Mouse (Mus musculus): ENCODE measurements around the gene Mamdc4. TPM values are rescaled to one million over a fixed set of nuclear protein-coding genes. Genes with fewer than 3 reads are reported as not detected.

Gene Mamdc4
- total and polyA plus RNA-seq, 3 experiments: 0.60 to 2.2 (median 1.6) TPM

- peak overlapping the region; percentile 78 for H3K27ac ChIP-seq
Observed at GRCm38 (mm10) chr2:25534178-25534865, 40.3 kb downstream of the Mamdc4 start.

GRCm38 (mm10) chr2:25533707-25534106 lies 40.9 kb downstream of the Mamdc4 start:
- intact Hi-C loops (cut with DNase I): no loop called here
- no peak for DNase-seq
- Histone ChIP-seq H3K27me3 (ENCODE audit: control insufficient read depth, insufficient read depth, low read length) (no peaks in the 10 kb centered on the region), H3K36me3 (ENCODE audit: control insufficient read depth, insufficient read depth, low read length) (peaks cover 17% of the 10 kb centered on the region), H3K79me2 (replicated peaks; ENCODE audit: control insufficient read depth, insufficient read depth, low read length) (no peaks in the 10 kb centered on the region), H3K4me3 (no peak overlapping the region), H3K9ac (ENCODE audit: low read depth, low read length) (no peak overlapping the region), H3K27ac (peak overlapping the region; percentile 78), H3K4me1 (ENCODE audit: control insufficient read depth, insufficient read depth, low read length) (peaks cover 9% of the 10 kb centered on the region)
- WGBS: 64% methylated on average over 2 of the region's 2 CpGs
- TF ChIP-seq CTCF (IDR thresholded peaks at IDR 0.05) (peak; percentile 41), POLR2A (IDR thresholded peaks at IDR 0.05; ENCODE audit: insufficient read depth, low read depth, low read length) (no peak)

More at GRCm38 (mm10) chr2:25534178-25534865, 40.3 kb downstream of the Mamdc4 start:
- H3K79me2 ChIP-seq (replicated peaks; ENCODE audit: control insufficient read depth, insufficient read depth, low read length): no peaks in the 10 kb centered on the region
- H3K9ac ChIP-seq (ENCODE audit: low read depth, low read length): no peak overlapping the region; the same call in 1 of the 2 replicates
- 34% methylated on average over 3 of the region's 3 CpGs for WGBS
- H3K36me3 ChIP-seq (ENCODE audit: control insufficient read depth, insufficient read depth, low read length): peaks cover 17% of the 10 kb centered on the region
- TF ChIP-seq EP300 (IDR thresholded peaks at IDR 0.05; ENCODE audit: insufficient read depth, low read depth, low read length): peak; percentile 46; the same call in 1 of the 2 replicates
- no peak for TF ChIP-seq CTCF (IDR thresholded peaks at IDR 0.05)
- TF ChIP-seq POLR2A (IDR thresholded peaks at IDR 0.05; ENCODE audit: insufficient read depth, low read depth, low read length): no peak
- peaks cover 9% of the 10 kb centered on the region for H3K4me1 ChIP-seq (ENCODE audit: control insufficient read depth, insufficient read depth, low read length)
- DNase-seq: peak; percentile 80 to 90
- H3K27me3 ChIP-seq (ENCODE audit: control insufficient read depth, insufficient read depth, low read length): no peaks in the 10 kb centered on the region
- no peak overlapping the region for H3K4me3 ChIP-seq
- intact Hi-C loops (cut with DNase I): no loop called here

GRCm38 (mm10) chr2:25526510-25527302 lies 47.9 kb downstream of the Mamdc4 start:
- WGBS: 87% methylated on average over 9 of the region's 9 CpGs
- Histone ChIP-seq H3K27me3 (ENCODE audit: control insufficient read depth, insufficient read depth, low read length) (no peaks in the 10 kb centered on the region), H3K4me3 (no peak overlapping the region), H3K27ac (no peak overlapping the region), H3K79me2 (replicated peaks; ENCODE audit: control insufficient read depth, insufficient read depth, low read length) (no peaks in the 10 kb centered on the region), H3K36me3 (ENCODE audit: control insufficient read depth, insufficient read depth, low read length) (no peaks in the 10 kb centered on the region), H3K9ac (ENCODE audit: low read depth, low read length) (no peak overlapping the region), H3K4me1 (ENCODE audit: control insufficient read depth, insufficient read depth, low read length) (no peaks in the 10 kb centered on the region)
- intact Hi-C loops (cut with DNase I): no loop called here
- DNase-seq: no peak
- no peak for TF ChIP-seq EP300 (IDR thresholded peaks at IDR 0.05; ENCODE audit: insufficient read depth, low read depth, low read length)
- TF ChIP-seq POLR2A (IDR thresholded peaks at IDR 0.05; ENCODE audit: insufficient read depth, low read depth, low read length): no peak
- TF ChIP-seq CTCF (IDR thresholded peaks at IDR 0.05): no peak

Other genes with a start within 250 kb of the Mamdc4 start
Only the 30 nearest of the 34 such genes appear.
- 1 to 10 TPM; 7.2 to 7.9 TPM for gene Uap1l1, start 209.2 kb downstream of the Mamdc4 start, total RNA-seq (2021)
- gene Uap1l1, start 209.2 kb downstream of the Mamdc4 start, polyA plus RNA-seq (2012; rRNA removed): 7.6 and 8.3 TPM in 2 replicates
- gene Sapcd2, start 202.5 kb downstream of the Mamdc4 start, total RNA-seq (2021): not detected
- gene Sapcd2, start 202.5 kb downstream of the Mamdc4 start, polyA plus RNA-seq (2012; rRNA removed): 0.20 and 0.26 TPM in 2 replicates
- gene Entpd2, start 179.0 kb downstream of the Mamdc4 start, total RNA-seq (2021): 10 to 100 TPM; 11.1 to 13.5 TPM
- gene Entpd2, start 179.0 kb downstream of the Mamdc4 start, polyA plus RNA-seq (2012; rRNA removed): 36.3 and 37.1 TPM in 2 replicates
- 10 to 100 TPM; 21.3 to 30.4 TPM for gene Npdc1, start 175.5 kb downstream of the Mamdc4 start, total RNA-seq (2021)
- 47.8 and 52.2 TPM in 2 replicates for gene Npdc1, start 175.5 kb downstream of the Mamdc4 start, polyA plus RNA-seq (2012; rRNA removed)
- under 1 TPM in 1 of 2 experiments, not detected in 1; 0.11 TPM for gene Fut7, start 151.6 kb downstream of the Mamdc4 start, total RNA-seq (2021)
- 0.43 TPM in 1 of 2 replicates, not detected in the other for gene Fut7, start 151.6 kb downstream of the Mamdc4 start, polyA plus RNA-seq (2012; rRNA removed)
- gene Abca2, start 146.1 kb downstream of the Mamdc4 start, total RNA-seq (2021): 10 to 100 TPM; 36.1 to 41.1 TPM
- 43.4 and 44.2 TPM in 2 replicates for gene Abca2, start 146.1 kb downstream of the Mamdc4 start, polyA plus RNA-seq (2012; rRNA removed)
- 1 to 10 TPM; 1.4 to 1.8 TPM for gene Clic3, start 118.0 kb downstream of the Mamdc4 start, total RNA-seq (2021)
- gene Clic3, start 118.0 kb downstream of the Mamdc4 start, polyA plus RNA-seq (2012; rRNA removed): 4.8 and 7.4 TPM in 2 replicates
- 10 to 100 TPM; 17.7 to 20.6 TPM for gene Paxx, start 113.8 kb downstream of the Mamdc4 start, total RNA-seq (2021)
- 32.8 and 36.8 TPM in 2 replicates for gene Paxx, start 113.8 kb downstream of the Mamdc4 start, polyA plus RNA-seq (2012; rRNA removed)
- gene Ptgds, start 104.8 kb downstream of the Mamdc4 start, total RNA-seq (2021): 100 to 1,000 TPM; 472 to 774 TPM
- 198 and 795 TPM in 2 replicates for gene Ptgds, start 104.8 kb downstream of the Mamdc4 start, polyA plus RNA-seq (2012; rRNA removed)
- not detected for gene Lcn12, start 80.9 kb downstream of the Mamdc4 start, total RNA-seq (2021)
- gene Lcn12, start 80.9 kb downstream of the Mamdc4 start, polyA plus RNA-seq (2012; rRNA removed): not detected in 2 replicates
- gene Fbxw5, start 74.1 kb downstream of the Mamdc4 start, total RNA-seq (2021): 10 to 100 TPM; 82.7 to 84.8 TPM
- gene Fbxw5, start 74.1 kb downstream of the Mamdc4 start, polyA plus RNA-seq (2012; rRNA removed): 32.9 and 41.0 TPM in 2 replicates
- gene C8g, start 73.1 kb downstream of the Mamdc4 start, total RNA-seq (2021): 1 to 10 TPM; 1.3 to 1.6 TPM
- gene C8g, start 73.1 kb downstream of the Mamdc4 start, polyA plus RNA-seq (2012; rRNA removed): 4.1 and 6.1 TPM in 2 replicates
- 10 to 100 TPM; 13.5 to 15.8 TPM for gene Traf2, start 27.9 kb downstream of the Mamdc4 start, total RNA-seq (2021)
- gene Traf2, start 27.9 kb downstream of the Mamdc4 start, polyA plus RNA-seq (2012; rRNA removed): 10.8 and 15.1 TPM in 2 replicates
- gene Edf1, start 17.0 kb downstream of the Mamdc4 start, total RNA-seq (2021): 100 to 1,000 TPM; 211 to 222 TPM
- gene Edf1, start 17.0 kb downstream of the Mamdc4 start, polyA plus RNA-seq (2012; rRNA removed): 81.9 and 110 TPM in 2 replicates
- 10 to 100 TPM; 52.6 to 69.9 TPM for gene Phpt1, start 379 bp upstream of the Mamdc4 start, total RNA-seq (2021)
- gene Phpt1, start 379 bp upstream of the Mamdc4 start, polyA plus RNA-seq (2012; rRNA removed): 100 and 101 TPM in 2 replicates
- under 1 TPM; 0.05 to 0.36 TPM for gene Ajm1, start 6.9 kb upstream of the Mamdc4 start, total RNA-seq (2021)
- gene Ajm1, start 6.9 kb upstream of the Mamdc4 start, polyA plus RNA-seq (2012; rRNA removed): 0.15 and 1.1 TPM in 2 replicates
- gene Rabl6, start 33.7 kb upstream of the Mamdc4 start, total RNA-seq (2021): 10 to 100 TPM; 61.2 to 65.3 TPM
- 48.8 and 56.0 TPM in 2 replicates for gene Rabl6, start 33.7 kb upstream of the Mamdc4 start, polyA plus RNA-seq (2012; rRNA removed)
- gene Ccdc183, start 42.8 kb upstream of the Mamdc4 start, total RNA-seq (2021): not detected
- gene Ccdc183, start 42.8 kb upstream of the Mamdc4 start, polyA plus RNA-seq (2012; rRNA removed): not detected in 2 replicates
- 10 to 100 TPM; 29.4 to 32.6 TPM for gene Tmem141, start 47.2 kb upstream of the Mamdc4 start, total RNA-seq (2021)
- 49.2 and 73.7 TPM in 2 replicates for gene Tmem141, start 47.2 kb upstream of the Mamdc4 start, polyA plus RNA-seq (2012; rRNA removed)
- 1 to 10 TPM; 4.8 to 6.8 TPM for gene Fcna, start 53.2 kb upstream of the Mamdc4 start, total RNA-seq (2021)
- 3.4 and 4.0 TPM in 2 replicates for gene Fcna, start 53.2 kb upstream of the Mamdc4 start, polyA plus RNA-seq (2012; rRNA removed)
- gene Lcn8, start 78.3 kb upstream of the Mamdc4 start, total RNA-seq (2021): 1 to 10 TPM in 1 of 2 experiments, under 1 TPM in 1; 0.98 to 1.2 TPM
- 0.20 TPM in 1 of 2 replicates, not detected in the other for gene Lcn8, start 78.3 kb upstream of the Mamdc4 start, polyA plus RNA-seq (2012; rRNA removed)
- gene Lcn5, start 83.1 kb upstream of the Mamdc4 start, total RNA-seq (2021): not detected
- gene Lcn5, start 83.1 kb upstream of the Mamdc4 start, polyA plus RNA-seq (2012; rRNA removed): not detected in 2 replicates
- not detected for gene Lcn6, start 101.9 kb upstream of the Mamdc4 start, total RNA-seq (2021)
- not detected in 2 replicates for gene Lcn6, start 101.9 kb upstream of the Mamdc4 start, polyA plus RNA-seq (2012; rRNA removed)
- not detected for gene Lcn10, start 107.9 kb upstream of the Mamdc4 start, total RNA-seq (2021)
- not detected in 2 replicates for gene Lcn10, start 107.9 kb upstream of the Mamdc4 start, polyA plus RNA-seq (2012; rRNA removed)
- not detected for gene Obp2a, start 125.2 kb upstream of the Mamdc4 start, total RNA-seq (2021)
- gene Obp2a, start 125.2 kb upstream of the Mamdc4 start, polyA plus RNA-seq (2012; rRNA removed): not detected in 2 replicates
- gene Bmyc, start 131.9 kb upstream of the Mamdc4 start, total RNA-seq (2021): 10 to 100 TPM; 12.7 to 14.8 TPM
- gene Bmyc, start 131.9 kb upstream of the Mamdc4 start, polyA plus RNA-seq (2012; rRNA removed): 11.9 and 21.2 TPM in 2 replicates
- not detected for gene Obp2b, start 162.2 kb upstream of the Mamdc4 start, total RNA-seq (2021)
- gene Obp2b, start 162.2 kb upstream of the Mamdc4 start, polyA plus RNA-seq (2012; rRNA removed): not detected in 2 replicates
- gene Lcn3, start 190.7 kb upstream of the Mamdc4 start, total RNA-seq (2021): not detected
- gene Lcn3, start 190.7 kb upstream of the Mamdc4 start, polyA plus RNA-seq (2012; rRNA removed): not detected in 2 replicates
- gene Lcn11, start 202.2 kb upstream of the Mamdc4 start, total RNA-seq (2021): not detected
- gene Lcn11, start 202.2 kb upstream of the Mamdc4 start, polyA plus RNA-seq (2012; rRNA removed): not detected in 2 replicates
- gene Gm13539, start 207.4 kb upstream of the Mamdc4 start, total RNA-seq (2021): not detected
- gene Gm13539, start 207.4 kb upstream of the Mamdc4 start, polyA plus RNA-seq (2012; rRNA removed): not detected in 2 replicates